Mouse (Mus musculus): ENCODE measurements around the gene Slc35b2.

Gene Slc35b2

DNA sequence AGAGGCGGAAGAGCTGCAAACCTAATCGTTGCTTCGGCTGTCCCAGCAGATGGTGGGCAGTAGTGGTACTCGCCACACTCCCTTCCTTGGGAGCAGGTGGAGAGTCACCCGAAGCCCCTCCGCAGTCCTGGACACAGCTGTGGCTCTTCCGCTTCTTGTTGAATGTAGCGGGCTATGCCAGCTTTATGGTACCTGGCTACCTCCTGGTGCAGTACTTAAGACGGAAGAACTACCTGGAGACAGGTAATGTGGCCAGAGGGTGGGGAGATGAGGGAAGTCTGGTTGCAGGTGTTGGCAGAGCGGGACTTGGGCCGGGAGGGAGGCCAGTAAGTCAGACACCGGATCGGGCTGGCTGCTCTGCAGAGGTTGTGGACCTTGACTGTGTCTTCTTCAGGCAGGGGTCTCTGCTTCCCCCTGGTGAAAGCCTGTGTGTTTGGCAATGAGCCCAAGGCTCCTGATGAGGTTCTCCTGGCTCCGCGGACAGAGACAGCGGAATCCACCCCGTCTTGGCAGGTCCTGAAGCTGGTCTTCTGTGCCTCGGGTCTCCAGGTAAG lies 934 bp downstream of the Slc35b2 start:
- no peak for DNase-seq (ENCODE audit: low spot score in 2 of 2)

DNA sequence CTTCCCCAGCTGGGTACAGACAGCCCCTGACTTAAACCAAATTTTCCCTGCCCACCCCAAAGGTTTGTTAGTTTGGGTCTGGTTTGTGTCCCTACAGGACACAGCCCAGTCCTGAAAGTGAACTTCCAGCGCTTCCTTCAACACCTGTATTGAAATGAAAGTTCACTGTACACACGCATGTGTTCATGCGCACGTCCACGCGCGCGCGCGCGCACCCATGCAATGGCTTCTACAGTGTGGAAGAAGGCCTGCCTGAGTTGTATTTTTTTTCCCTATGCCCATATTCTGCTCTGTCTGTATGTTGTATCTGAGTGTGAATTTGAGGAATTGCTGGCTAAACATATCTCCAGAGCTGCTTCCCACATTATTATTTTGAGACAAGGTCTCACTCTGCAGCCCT lies 1.4 kb downstream of the Slc35b2 start:
- no peak for DNase-seq (ENCODE audit: low spot score in 2 of 2)

DNA sequence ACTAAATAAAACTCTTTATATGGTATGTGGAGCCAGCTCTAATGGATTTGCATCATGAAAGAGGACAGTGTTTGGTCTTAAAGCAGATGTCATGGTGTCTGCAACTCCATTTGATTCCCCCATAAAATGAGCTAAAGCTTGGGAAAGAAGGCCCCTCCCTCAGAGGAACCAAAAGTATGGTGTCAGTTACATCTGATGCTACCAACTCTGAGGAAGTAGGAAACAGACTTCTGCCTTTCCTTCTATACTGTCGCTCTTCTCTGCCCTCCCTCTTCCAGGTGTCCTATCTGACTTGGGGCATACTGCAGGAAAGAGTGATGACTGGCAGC lies 2.3 kb downstream of the Slc35b2 start:
- no peak for DNase-seq (ENCODE audit: low spot score in 2 of 2)

DNA sequence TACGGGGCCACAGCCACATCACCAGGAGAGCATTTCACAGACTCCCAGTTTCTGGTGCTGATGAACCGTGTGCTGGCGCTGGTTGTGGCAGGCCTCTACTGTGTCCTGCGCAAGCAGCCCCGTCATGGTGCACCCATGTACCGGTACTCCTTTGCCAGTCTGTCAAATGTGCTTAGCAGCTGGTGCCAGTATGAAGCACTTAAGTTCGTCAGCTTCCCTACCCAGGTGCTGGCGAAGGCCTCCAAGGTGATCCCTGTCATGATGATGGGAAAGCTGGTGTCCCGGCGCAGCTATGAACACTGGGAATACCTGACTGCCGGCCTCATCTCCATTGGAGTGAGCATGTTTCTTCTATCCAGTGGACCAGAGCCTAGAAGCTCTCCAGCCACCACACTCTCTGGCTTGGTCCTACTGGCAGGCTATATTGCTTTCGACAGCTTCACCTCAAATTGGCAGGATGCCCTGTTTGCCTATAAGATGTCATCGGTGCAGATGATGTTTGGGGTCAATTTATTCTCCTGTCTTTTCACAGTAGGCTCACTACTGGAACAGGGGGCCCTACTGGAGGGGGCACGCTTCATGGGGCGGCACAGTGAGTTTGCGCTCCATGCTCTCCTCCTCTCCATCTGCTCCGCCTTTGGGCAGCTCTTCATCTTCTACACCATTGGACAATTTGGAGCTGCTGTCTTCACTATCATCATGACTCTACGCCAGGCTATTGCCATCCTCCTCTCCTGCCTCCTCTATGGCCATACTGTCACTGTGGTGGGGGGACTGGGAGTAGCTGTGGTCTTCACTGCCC lies 2.9 kb downstream of the Slc35b2 start:
- no peak for DNase-seq (ENCODE audit: low spot score in 2 of 2)

DNA sequence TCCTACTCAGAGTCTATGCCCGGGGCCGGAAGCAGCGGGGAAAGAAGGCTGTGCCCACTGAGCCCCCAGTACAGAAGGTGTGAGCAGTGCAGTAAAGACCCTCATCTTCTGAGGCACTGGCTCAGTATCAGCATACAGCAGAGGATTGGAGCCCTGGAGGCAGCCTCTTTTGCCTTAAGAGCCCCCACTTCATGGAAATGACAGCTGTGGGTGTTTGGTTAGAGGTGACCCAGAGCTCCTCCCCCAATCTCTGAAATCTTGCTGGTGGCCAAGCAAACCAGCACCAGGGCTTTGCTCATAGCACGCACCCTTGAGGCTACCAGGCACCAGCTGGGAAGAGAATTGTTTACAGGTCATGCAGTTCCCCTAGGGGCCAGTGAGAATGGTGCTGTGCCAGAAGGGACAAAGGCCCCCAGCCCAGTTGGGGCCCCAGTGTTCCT lies 3.5 kb downstream of the Slc35b2 start:
- DNase-seq (ENCODE audit: low spot score in 2 of 2), result no peak

DNA sequence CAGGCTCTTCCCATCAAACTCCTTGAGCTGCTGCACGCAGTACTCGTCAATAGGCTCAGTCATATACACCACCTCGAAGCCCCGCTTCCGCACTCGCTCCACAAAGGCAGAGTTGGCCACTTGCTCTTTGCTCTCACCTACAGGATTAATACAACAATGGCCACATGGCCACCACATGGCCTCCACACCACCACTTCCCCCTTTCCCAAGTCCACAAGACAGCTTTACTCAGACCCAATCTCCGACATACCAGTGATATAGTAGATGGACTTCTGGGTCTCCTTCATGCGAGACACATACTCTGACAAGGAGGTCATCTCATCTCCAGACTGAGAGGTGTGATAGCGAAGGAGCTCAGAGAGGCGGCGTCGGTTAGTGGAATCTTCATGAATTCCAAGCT lies 5.3 kb downstream of the Slc35b2 start:
- no peak for DNase-seq (ENCODE audit: low spot score in 2 of 2)

DNA sequence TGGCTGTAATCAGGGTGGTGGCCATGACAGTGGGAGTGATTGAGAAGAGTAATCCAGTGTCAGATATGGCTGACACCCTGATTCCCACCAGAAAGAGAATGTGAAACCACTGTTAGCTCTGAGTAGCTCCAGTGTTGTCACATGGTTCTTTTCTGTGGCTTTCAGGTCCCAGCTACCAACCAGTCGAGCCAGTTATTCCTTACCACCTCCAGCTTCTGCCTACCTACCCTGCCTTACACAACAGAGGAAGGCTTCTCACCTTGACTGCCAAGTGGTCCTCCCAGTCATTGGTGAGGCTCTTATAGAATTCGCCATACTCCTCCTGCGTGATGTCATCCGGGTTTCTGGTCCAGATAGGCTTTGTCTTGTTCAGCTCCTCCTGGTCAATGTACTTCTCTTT lies 6.3 kb downstream of the Slc35b2 start:
- DNase-seq (ENCODE audit: low spot score in 2 of 2), result no peak

DNA sequence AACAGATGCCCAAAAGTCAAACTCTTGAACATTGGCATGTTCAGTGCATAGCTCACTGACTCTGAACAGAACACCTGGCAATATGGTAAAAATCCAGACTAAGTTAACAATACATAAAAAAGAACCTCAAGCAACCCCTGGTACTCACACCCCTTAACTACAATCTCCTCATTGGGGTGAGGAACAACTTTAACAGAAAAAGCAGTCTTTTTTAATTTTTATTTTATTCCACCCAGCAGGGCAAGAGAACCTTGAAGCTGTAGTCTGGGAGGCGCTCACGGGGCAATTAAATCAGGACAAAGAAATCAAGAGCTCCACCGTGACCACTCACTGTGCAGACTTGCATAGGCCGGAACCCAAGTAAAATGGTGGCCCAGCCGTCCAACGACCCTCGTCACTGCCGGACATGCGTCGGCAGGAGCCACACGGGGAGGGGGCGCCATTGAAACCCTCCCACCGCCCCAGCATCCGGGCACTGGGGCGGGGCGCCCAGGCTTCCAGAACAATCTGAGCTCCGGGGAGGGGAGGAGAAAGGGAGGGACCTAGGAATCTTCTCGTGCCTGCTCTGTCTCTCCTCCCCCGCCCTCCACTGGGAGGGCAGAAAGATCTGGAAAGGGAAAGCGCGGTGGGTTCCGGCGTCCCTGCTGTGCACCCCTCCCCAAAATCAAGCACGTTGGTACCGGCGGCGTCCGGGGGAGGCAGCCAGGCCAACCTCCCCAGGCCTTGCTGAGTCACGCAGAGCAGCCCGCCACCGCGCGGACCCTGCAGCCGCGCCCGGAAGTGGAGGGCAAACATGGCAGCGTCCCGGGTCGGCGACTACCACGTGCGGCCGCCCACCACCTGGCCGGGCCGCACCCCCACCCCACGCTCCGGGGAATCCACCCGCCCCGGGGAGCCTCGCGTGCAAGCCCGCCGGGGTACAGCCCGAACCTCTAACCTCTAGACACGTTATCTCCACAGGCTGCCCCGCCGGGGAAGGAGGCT lies 8.7 kb downstream of the Slc35b2 start:
- peak; percentile 83 to 84 for DNase-seq (ENCODE audit: low spot score in 2 of 2)

DNA sequence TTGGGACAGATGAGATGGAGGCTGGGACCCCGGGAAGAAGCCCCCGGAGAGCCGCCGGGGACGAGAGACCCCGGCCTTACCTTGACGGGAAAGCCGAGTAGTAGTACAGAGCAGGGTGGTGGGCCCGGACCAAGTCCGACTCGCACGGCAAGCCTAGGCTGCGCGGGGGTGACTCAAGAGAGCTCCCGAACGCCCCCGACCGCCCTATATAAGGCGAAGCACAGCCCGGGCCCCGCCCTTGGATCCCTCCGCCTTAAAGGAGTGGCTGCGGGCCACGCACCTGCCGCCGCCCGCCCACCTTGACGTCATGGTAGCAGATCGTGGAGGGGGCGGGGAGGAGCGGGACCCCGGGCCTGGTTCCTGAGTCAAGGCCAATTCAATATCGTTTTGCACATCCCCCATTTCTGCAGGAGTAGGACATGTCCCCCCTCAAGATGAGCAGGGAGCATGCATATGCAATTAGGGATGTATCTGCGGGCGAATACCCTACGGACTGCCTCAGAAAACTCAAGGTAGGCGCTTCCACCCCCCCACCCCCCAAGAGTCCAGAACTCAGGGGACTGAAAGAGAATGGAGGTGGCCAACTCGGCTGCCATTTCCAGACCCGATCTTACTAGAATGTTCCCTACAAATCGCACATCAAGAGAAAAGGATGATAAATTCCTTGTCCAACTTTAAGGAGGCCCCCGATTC lies 9.6 kb downstream of the Slc35b2 start, which contains the start of gene Hsp90ab1:
Gene Hsp90ab1, minus strand, starts transcription at position 185 of the 693 bp plus-strand sequence.
- peak; percentile 98 for DNase-seq (ENCODE audit: low spot score in 2 of 2)

DNA sequence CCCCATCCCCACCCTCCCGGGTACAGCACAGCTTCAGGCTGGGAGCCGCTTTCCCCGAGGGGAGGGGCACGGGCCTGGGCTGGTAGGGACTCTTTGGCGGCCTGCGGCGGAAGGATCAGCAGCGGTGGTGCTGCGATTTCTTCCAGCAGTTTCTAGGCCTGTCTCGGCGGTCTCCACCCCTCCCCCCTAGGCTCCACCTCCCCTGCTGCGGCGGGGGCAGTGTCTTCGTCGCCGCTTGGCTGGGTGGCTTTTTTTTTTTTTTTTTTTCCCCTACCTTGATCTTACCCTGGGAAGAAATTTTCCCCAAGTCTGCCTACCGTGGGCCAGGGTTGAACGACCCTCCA lies 10.1 kb downstream of the Slc35b2 start:
- peak; percentile 91 to 96 for DNase-seq (ENCODE audit: low spot score in 2 of 2)

DNA sequence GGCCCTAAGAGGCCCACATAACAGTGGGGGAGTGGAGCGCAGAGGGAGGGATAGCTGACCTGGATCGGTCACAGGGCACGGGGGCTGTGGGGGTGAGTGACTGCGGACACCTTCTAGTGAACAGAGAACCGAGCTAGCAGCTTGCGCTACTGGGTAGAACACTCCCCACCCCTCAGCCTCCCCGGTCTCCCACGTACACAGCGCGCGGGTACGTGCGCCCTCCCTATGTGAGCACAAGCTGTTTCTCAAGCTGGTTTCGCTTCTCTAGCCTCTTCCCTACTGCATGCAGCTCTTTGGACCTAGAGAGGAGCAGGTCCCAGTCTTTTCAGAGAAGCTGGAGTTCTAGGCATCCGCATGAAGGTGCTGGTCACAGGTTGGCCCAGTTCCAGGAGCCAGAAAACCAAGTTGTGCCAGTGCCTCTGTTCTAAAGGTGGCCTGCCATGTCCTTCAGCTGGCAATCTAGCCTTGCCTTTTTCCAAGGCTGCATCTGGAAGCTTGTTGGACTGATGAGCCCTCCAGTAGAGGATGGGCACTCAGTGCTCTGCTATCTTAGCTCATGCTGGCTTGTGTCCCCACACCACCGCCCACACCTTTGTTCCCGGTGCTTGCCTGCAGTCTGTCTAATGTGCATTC lies 10.6 kb downstream of the Slc35b2 start:
- DNase-seq (ENCODE audit: low spot score in 2 of 2), result peak; percentile 74 to 77

DNA sequence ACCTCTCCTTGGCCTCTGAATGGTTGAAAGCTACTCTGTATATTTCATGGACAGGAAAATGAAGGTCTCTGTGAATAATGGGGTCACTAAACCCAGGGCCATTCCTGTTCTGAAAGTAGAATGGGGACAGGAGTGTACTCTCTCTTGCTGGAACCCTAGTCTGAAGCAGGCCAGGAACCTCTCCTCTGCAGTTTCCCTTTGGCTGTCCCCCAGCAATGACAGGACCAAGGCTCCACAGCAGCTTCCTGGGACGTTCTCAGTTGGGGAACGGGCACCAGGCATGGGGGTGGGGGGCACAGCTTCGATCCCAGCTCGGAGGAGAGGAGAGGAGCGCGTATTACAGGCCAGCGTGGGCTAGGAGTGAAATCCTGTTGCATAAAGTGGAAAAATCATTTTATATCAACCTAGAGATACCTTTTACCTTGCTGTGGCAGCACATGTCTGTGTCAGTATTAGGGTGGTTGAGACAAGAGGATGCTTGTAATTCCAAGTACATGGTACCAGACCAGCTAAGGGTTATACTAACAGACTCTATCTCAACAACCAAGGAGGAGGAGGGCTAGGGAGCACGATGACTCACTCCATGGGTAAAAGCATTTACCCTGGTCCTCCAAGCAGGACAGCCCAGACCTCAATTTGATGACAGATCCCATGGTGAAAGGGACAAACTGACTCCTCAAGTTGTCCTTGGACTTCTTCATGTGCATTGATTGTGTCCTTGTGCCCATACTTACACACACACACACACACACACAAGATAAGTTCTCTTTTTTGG lies 11.6 kb downstream of the Slc35b2 start:
- no peak for DNase-seq (ENCODE audit: low spot score in 2 of 2)

DNA sequence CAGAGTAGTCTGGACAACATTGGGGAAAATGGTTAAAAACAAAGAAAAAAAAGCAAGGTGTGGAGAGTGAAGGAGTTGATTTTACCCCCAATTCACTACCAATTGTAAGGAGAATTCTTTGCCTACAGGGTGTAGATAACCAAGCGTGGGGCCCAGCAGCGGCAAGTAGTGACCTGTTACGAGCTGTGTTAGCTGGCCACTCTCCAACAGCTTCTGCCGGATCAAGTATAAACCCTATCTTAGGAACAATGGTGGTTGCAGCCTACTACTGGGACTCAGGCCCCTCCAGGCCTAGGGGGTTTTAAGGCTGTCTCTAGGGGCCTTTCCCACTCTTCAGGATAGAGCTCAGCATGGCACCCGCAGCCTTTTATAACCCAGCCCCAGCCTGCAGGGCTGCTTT lies 14.6 kb downstream of the Slc35b2 start:
- DNase-seq (ENCODE audit: low spot score in 2 of 2), result no peak

DNA sequence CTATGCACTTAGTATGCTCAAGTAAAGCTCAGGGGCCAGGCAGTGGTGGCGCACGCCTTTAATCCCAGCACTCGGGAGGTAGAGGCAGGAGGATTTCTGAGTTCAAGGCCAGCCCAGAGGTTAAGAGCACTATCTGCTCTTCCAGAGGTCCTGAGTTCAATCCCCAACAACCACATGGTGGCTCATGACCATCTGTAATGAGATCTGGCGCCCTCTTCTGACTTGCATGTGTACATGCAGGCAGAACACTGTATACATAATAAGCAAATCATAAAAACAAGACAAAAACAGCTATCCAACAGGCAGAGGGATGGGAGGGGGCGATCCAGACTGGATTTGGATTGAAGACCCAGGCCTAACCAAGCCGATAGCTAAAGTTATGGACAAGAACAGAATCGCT lies 15.2 kb downstream of the Slc35b2 start:
- no peak for DNase-seq (ENCODE audit: low spot score in 2 of 2)

DNA sequence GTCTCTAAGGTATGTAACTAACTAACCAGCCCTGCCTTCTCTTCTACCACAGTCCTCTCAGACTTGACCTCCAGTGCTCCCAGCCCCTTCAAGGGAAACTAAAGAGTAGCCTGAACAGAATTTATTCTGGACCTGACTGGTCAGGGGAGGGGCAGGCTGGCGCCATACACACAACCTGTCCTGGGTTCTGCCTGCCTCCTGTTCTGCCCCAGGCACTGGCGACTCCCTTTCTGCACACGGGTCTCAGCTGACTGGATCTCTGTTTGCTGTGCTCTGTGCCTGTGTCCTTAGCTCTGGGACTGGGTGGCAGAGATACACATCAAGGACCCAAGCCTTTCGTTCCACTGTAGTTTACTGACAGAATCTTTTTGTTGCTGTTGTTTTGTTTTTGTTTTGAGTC lies 15.9 kb downstream of the Slc35b2 start:
- DNase-seq (ENCODE audit: low spot score in 2 of 2), result no peak

DNA sequence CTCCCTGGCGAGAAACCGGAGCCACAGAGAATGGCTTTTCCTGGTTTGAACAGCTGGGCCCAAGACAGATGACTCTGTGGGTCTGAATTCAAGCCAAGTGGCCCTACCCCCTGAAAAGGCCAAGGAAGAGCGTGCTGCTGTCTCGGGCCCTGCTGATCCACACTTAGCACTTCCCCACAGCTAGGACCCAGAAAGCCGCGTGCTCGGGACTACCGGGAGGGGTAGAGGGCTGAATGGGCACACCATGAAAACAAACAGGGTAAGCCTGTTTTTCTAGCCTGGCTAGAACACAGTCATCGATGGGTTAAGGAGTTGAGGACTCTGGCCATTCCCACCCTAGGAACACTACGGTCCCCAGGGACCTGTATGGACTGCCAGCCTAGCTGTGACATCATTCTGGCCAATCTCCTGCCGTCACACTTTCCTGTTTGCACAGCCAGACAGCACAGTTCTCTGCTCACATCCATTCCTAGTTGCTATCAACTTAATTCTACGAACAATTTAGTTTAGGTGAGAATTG lies 17.3 kb downstream of the Slc35b2 start:
- DNase-seq (ENCODE audit: low spot score in 2 of 2), result peak in 1 of 2 experiments; percentile 61

DNA sequence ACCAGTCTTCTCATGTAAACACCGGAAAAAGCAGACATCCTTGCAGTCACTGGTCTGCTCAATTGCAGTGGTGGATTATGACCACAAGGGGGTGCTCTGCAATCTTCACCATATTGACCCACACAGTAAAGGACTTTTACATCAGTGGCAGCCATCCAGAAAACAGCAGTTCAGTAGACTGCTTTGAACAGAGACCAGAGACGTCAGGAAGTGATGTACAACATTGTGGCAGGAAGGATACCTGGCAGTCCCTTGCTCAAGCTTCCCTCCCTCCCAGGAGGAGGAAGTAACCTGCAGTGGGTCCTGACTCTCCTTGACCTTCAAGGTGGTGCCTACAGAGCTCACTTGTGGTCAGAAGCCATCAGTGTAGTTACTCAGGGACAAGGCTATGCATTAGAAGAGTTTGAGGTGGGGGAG lies 17.9 kb downstream of the Slc35b2 start:
- DNase-seq (ENCODE audit: low spot score in 2 of 2), result peak; percentile 51 to 79

DNA sequence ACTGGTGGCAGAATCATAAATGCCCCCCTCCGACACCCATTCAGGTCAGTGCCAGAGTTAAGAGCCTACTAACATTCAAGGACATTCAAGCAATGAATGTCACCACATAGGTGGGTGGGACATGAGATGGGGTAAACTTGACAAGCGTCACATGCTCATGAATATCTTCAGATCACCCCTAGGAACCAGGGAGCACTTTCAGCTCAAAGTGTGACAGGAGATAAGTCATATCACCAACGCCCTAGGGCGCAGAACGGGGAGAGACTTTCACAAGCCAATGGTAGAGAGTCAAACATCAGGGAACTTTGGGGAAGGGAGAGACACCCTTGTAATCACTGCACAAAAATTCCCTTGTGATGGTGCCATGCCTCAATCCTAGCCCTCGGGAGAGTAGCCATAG lies 18.5 kb downstream of the Slc35b2 start:
- no peak for DNase-seq (ENCODE audit: low spot score in 2 of 2)

DNA sequence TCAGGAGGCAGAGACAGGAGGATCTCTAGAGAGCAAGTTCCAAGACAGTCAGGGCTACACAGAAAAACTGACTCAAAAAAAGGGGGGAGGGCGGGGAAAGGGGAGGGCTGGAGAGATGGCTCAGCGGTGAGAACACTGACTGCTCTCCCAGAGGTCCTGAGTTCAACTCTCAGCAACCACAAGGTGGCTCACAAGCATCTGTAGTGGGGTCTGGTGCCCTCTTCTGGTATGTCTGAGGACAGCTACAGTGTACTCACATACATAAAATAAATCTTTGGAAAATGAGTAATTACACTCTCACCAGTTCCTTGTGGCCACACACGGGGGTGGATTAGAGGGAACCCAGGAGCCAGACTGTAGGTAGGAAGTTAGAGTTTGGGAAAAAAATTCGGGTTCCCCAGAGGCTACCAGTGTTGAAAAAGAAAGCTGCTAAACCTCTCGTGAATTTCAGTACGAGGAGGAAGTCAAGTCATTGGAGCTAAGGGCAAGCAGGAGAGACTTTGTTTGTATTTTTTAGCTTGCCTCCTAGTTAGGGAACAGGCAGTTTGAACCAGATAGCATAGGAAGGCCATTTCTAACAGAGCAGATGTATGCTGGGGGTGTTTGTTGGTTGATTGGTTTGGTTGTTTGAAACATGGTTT lies 19.2 kb downstream of the Slc35b2 start:
- no peak for DNase-seq (ENCODE audit: low spot score in 2 of 2)

Data from heart, adult 9 months (tissue).